Mouse (Mus musculus): ENCODE measurements around the gene Focad.

GRCm38 (mm10) chr4:88201047-88201446, 106.6 kb downstream of the Focad start:
- TF ChIP-seq CTCF (IDR thresholded peaks at IDR 0.05; ENCODE audit: borderline replicate concordance, insufficient read depth, low read depth, low read length) = no peak
- TF ChIP-seq POLR2A (IDR thresholded peaks at IDR 0.05; ENCODE audit: borderline replicate concordance, insufficient read depth, low read length) = no peak

Data from cerebellum, adult 2 months (tissue).